Mouse (Mus musculus) heart, embryonic 12.5 days (tissue): ENCODE results near the gene Ntng1. TPM values are rescaled to one million over a fixed set of nuclear protein-coding genes. Genes with fewer than 3 reads are reported as not detected.
"Not testable (repeated sequence)": the region's sequence is repeated elsewhere in the genome, so short reads cannot be mapped to it uniquely, and the experiment has no call there.

ENCODE experiments used
- ATAC-seq: fragments of 200-750 bp; cut with Nextera tagmentation; 2 replicates; pipeline ENCODE4 v1.8.0; 2017; ENCODE audit warnings: moderate TSS enrichment, moderate library complexity; ENCODE audit not compliant: insufficient number of reproducible peaks, low FRiP score
- H3K27ac ChIP-seq: fragments of 300-500 bp; sonication (generic); 2 replicates; pipeline ENCODE4 v1.5.1; 2016; ENCODE audit warnings: mild to moderate bottlenecking, moderate library complexity; ENCODE audit not compliant: poor library complexity, severe bottlenecking
- H3K27me3 ChIP-seq: fragments of 300-500 bp; sonication (generic); replicated peaks from 2 replicates; pipeline ENCODE4 v1.6.1; 2016; ENCODE audit warnings: mild to moderate bottlenecking, moderate library complexity
- H3K36me3 ChIP-seq: fragments of 300-500 bp; sonication (generic); 2 replicates; pipeline ENCODE4 v1.6.1; 2016; ENCODE audit warnings: mild to moderate bottlenecking, moderate library complexity
- H3K4me1 ChIP-seq: fragments of 300-500 bp; sonication (generic); replicated peaks from 2 replicates; pipeline ENCODE4 v1.6.1; 2016; ENCODE audit warnings: mild to moderate bottlenecking
- H3K4me2 ChIP-seq: fragments of 300-500 bp; sonication (generic); 2 replicates; pipeline ENCODE4 v1.6.1; 2016; ENCODE audit warnings: mild to moderate bottlenecking, moderate library complexity
- H3K4me3 ChIP-seq: fragments of 300-500 bp; sonication (generic); 2 replicates; pipeline ENCODE4 v1.5.1; 2016; ENCODE audit warnings: mild to moderate bottlenecking
- H3K9ac ChIP-seq: fragments of 300-500 bp; sonication (generic); 2 replicates; pipeline ENCODE4 v1.6.1; 2016; ENCODE audit warnings: mild to moderate bottlenecking, moderate library complexity
- H3K9me3 ChIP-seq: fragments of 300-500 bp; sonication (generic); replicated peaks from 2 replicates; pipeline ENCODE4 v1.6.1; 2016; ENCODE audit warnings: mild to moderate bottlenecking, moderate library complexity
- WGBS: fragments of 180-500 bp; shearing (Covaris S2); methylation state at CpG from one replicate; pipeline ENCODE4 v1.1.7; 2016; 5-methylcytosine and 5-hydroxymethylcytosine counted together
- polyA plus RNA-seq: library from polyadenylated mRNA; unstranded; fragments of >200 nt; fragmentation: Nextera tagmentation; extraction: Ambion mirVana; gene quantifications from 2 replicates; pipeline ENCODE4 v1.2.1, GENCODE M21; 2016

Ntng1 gene
- polyA plus RNA-seq, 1 experiment from 2014 or later: 0.26 TPM

GRCm38 (mm10) chr3:109781917-109782288 lies 361.9 kb downstream of the Ntng1 start:
- Histone ChIP-seq H3K4me3 (peak overlapping the region; percentile 51), H3K27me3 (peaks cover 11% of the 10 kb centered on the region; the same call in 1 of the 2 replicates), H3K9ac (no peak overlapping the region), H3K9me3 (no peaks in the 10 kb centered on the region), H3K27ac (no peak overlapping the region), H3K36me3 (no peaks in the 10 kb centered on the region), H3K4me2 (peak overlapping the region; percentile 94), H3K4me1 (peaks cover 3% of the 10 kb centered on the region; the same call in 1 of the 2 replicates)
- no peak for ATAC-seq
- 62% methylated on average over 7 of the region's 7 CpGs for WGBS

- Histone ChIP-seq H3K27me3 (peaks cover 5% of the 10 kb centered on the region; the same call in 1 of the 2 replicates), H3K9ac (no peak overlapping the region), H3K36me3 (no peaks in the 10 kb centered on the region), H3K9me3 (no peaks in the 10 kb centered on the region), H3K4me3 (no peak overlapping the region), H3K4me2 (no peak overlapping the region), H3K4me1 (peaks cover 22% of the 10 kb centered on the region), H3K27ac (no peak overlapping the region)
- 76% methylated on average over 2 of the region's 2 CpGs for WGBS
- ATAC-seq: no peak
Observed at GRCm38 (mm10) chr3:109775200-109775599, 368.6 kb downstream of the Ntng1 start.

- H3K36me3 ChIP-seq: no peaks in the 10 kb centered on the region
- H3K4me2 ChIP-seq: peak overlapping the region; percentile 60
- H3K4me1 ChIP-seq: peaks cover 25% of the 10 kb centered on the region
- WGBS: 27% methylated on average over 14 of the region's 14 CpGs
- H3K4me3 ChIP-seq: no peak overlapping the region
- ATAC-seq: peak; percentile 41; the same call in 1 of the 2 replicates
- H3K27me3 ChIP-seq: peaks cover 5% of the 10 kb centered on the region; the same call in 1 of the 2 replicates
- H3K9ac ChIP-seq: no peak overlapping the region
- no peaks in the 10 kb centered on the region for H3K9me3 ChIP-seq
- H3K27ac ChIP-seq: peak overlapping the region; percentile 56; the same call in 1 of the 2 replicates
Observed at GRCm38 (mm10) chr3:109772120-109772519, 371.7 kb downstream of the Ntng1 start.

- Histone ChIP-seq H3K9ac (no peak overlapping the region), H3K4me3 (no peak overlapping the region), H3K9me3 (no peaks in the 10 kb centered on the region), H3K27ac (0 out of 2 replicates have a peak overlapping the region, but pooled peaks have one; percentile 15), H3K4me1 (peaks cover 34% of the 10 kb centered on the region), H3K4me2 (no peak overlapping the region), H3K36me3 (no peaks in the 10 kb centered on the region), H3K27me3 (no peaks in the 10 kb centered on the region)
- WGBS: 48% methylated on average over 3 of the region's 3 CpGs
- no peak for ATAC-seq
Observed at GRCm38 (mm10) chr3:109766939-109767338, 376.9 kb downstream of the Ntng1 start.

- H3K9me3 ChIP-seq: no peaks in the 10 kb centered on the region
- H3K4me2 ChIP-seq: no peak overlapping the region
- no peak overlapping the region for H3K9ac ChIP-seq
- H3K27ac ChIP-seq: peak overlapping the region; percentile 28; the same call in 1 of the 2 replicates
- no peaks in the 10 kb centered on the region for H3K36me3 ChIP-seq
- ATAC-seq: no peak
- no peaks in the 10 kb centered on the region for H3K27me3 ChIP-seq
- peaks cover 25% of the 10 kb centered on the region for H3K4me1 ChIP-seq
- H3K4me3 ChIP-seq: no peak overlapping the region
- WGBS: 73% methylated on average over 2 of the region's 2 CpGs
Observed at GRCm38 (mm10) chr3:109765608-109766007, 378.2 kb downstream of the Ntng1 start.

GRCm38 (mm10) chr3:109765141-109765540 lies 378.7 kb downstream of the Ntng1 start:
- H3K4me2 ChIP-seq: peak overlapping the region; percentile 36
- H3K36me3 ChIP-seq: no peaks in the 10 kb centered on the region
- H3K9ac ChIP-seq: no peak overlapping the region
- peak; percentile 57; the same call in 1 of the 2 replicates for ATAC-seq
- H3K27ac ChIP-seq: no peak overlapping the region
- no peaks in the 10 kb centered on the region for H3K9me3 ChIP-seq
- peaks cover 25% of the 10 kb centered on the region for H3K4me1 ChIP-seq
- 15% methylated on average over 4 of the region's 4 CpGs for WGBS
- H3K27me3 ChIP-seq: no peaks in the 10 kb centered on the region
- no peak overlapping the region for H3K4me3 ChIP-seq

- H3K4me3 ChIP-seq: no peak overlapping the region
- no peak overlapping the region for H3K9ac ChIP-seq
- no peaks in the 10 kb centered on the region for H3K36me3 ChIP-seq
- H3K27ac ChIP-seq: no peak overlapping the region
- H3K9me3 ChIP-seq: no peaks in the 10 kb centered on the region
- H3K4me1 ChIP-seq: no peaks in the 10 kb centered on the region
- H3K27me3 ChIP-seq: no peaks in the 10 kb centered on the region
- no peak overlapping the region for H3K4me2 ChIP-seq
- no peak for ATAC-seq
- 82% methylated on average over 2 of the region's 2 CpGs for WGBS
Observed at GRCm38 (mm10) chr3:109756426-109756825, 387.4 kb downstream of the Ntng1 start.

- not testable (repeated sequence) for H3K4me3 ChIP-seq, H3K36me3 ChIP-seq, H3K27ac ChIP-seq, H3K9ac ChIP-seq, H3K4me2 ChIP-seq, H3K4me1 ChIP-seq, ATAC-seq, H3K9me3 ChIP-seq, H3K27me3 ChIP-seq
- 65% methylated on average over 3 of the region's 3 CpGs for WGBS
Observed at GRCm38 (mm10) chr3:109747593-109747992, 396.2 kb downstream of the Ntng1 start.

- ATAC-seq: no peak
- 45% methylated on average over 2 of the region's 2 CpGs for WGBS
- peaks cover 5% of the 10 kb centered on the region; the same call in 1 of the 2 replicates for H3K4me1 ChIP-seq
Observed at GRCm38 (mm10) chr3:109740466-109741102, 403.2 kb downstream of the Ntng1 start.

GRCm38 (mm10) chr3:109732327-109733182 lies 411.3 kb downstream of the Ntng1 start:
- peak; percentile 68; the same call in 1 of the 2 replicates for ATAC-seq
- Histone ChIP-seq H3K4me2 (no peak overlapping the region), H3K27ac (no peak overlapping the region), H3K9me3 (no peaks in the 10 kb centered on the region), H3K4me1 (peaks cover 5% of the 10 kb centered on the region; the same call in 1 of the 2 replicates), H3K36me3 (no peaks in the 10 kb centered on the region), H3K9ac (no peak overlapping the region), H3K27me3 (no peaks in the 10 kb centered on the region; the same call in 1 of the 2 replicates), H3K4me3 (no peak overlapping the region)
- WGBS: 53% methylated on average over 10 of the region's 10 CpGs

More at GRCm38 (mm10) chr3:109740466-109741102, 403.2 kb downstream of the Ntng1 start:
- H3K4me2 ChIP-seq: no peak overlapping the region
- no peak overlapping the region for H3K27ac ChIP-seq
- H3K4me3 ChIP-seq: no peak overlapping the region
- H3K36me3 ChIP-seq: no peaks in the 10 kb centered on the region
- no peaks in the 10 kb centered on the region for H3K27me3 ChIP-seq
- H3K9ac ChIP-seq: no peak overlapping the region
- no peaks in the 10 kb centered on the region for H3K9me3 ChIP-seq

GRCm38 (mm10) chr3:109731592-109732230 lies 412.1 kb downstream of the Ntng1 start:
- Histone ChIP-seq H3K36me3 (no peaks in the 10 kb centered on the region), H3K4me3 (no peak overlapping the region), H3K27ac (no peak overlapping the region), H3K4me1 (peaks cover 5% of the 10 kb centered on the region; the same call in 1 of the 2 replicates), H3K9me3 (no peaks in the 10 kb centered on the region), H3K9ac (no peak overlapping the region), H3K27me3 (no peaks in the 10 kb centered on the region; the same call in 1 of the 2 replicates), H3K4me2 (no peak overlapping the region)
- ATAC-seq: no peak
- WGBS: 74% methylated on average over 5 of the region's 5 CpGs
